In the genomic region with DNA sequence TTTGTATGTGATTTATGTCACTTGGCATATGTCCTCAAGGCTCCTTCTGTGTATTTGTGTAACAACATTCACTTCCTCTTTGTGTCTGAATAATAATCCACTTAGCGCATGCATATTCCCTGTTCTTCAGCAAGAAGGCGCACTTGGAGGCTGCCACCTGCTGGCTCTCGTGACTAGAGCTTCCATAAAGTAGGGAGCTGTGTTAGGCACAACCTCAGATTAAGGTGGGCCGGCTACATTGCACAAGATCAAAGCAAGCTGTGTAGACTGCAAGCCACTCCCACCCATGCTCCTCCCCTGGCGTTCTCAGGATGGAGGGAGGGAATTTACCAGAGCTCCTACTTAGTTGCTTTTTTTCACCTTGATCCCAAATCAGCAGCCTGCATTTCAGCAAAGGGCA, we compare ENCODE assay signal across 7 mouse cellular contexts. TPM values are rescaled to one million over a fixed set of nuclear protein-coding genes. Genes with fewer than 3 reads are reported as not detected.
DNase-seq lines count a peak whose midpoint lies in the region; ATAC-seq and TF ChIP-seq lines count a peak whose summit lies in the region.

No protein-coding gene starts in this region.

- TF ChIP-seq CTCF in bone marrow macrophage, adult 2 months (IDR thresholded peaks at IDR 0.05; ENCODE audit: low read depth, low read length): peak; percentile 35; the same call in 1 of the 2 replicates

- peaks cover 16% of the 10 kb centered on the region for H3K4me1 ChIP-seq in bone marrow macrophage, adult 2 months (ENCODE audit: control insufficient read depth, insufficient read depth, low read length)

- peak overlapping the region; percentile 24; the same call in 1 of the 2 replicates for H3K4me3 ChIP-seq in bone marrow macrophage, adult 2 months (ENCODE audit: insufficient read depth, low read length)

- peak; percentile 74 to 86 for ATAC-seq in hematopoietic stem cell, adult 5-6 weeks (replicated peaks in 1 of 2; ENCODE audit: insufficient read depth in 1 of 2, low FRiP score in 2 of 2, low TSS enrichment in 1 of 2, low read depth in 1 of 2, poor library complexity in 2 of 2, severe bottlenecking in 2 of 2)

- no peak for TF ChIP-seq POLR2A in bone marrow macrophage, adult 2 months (IDR thresholded peaks at IDR 0.05; ENCODE audit: borderline replicate concordance, low read depth, low read length)

- DNase-seq in urinary bladder, postnatal 25 days (ENCODE audit: low spot score): peak; percentile 33
- DNase-seq in urinary bladder, postnatal 10 days (ENCODE audit: low spot score): no peak
- peak; percentile 23 to 40 for DNase-seq in layer of hippocampus, adult 8-10 months (ENCODE audit: low spot score in 2 of 2)
- peak; percentile 83 for DNase-seq in lung, postnatal 36 days
- DNase-seq in right cerebral cortex, postnatal 14 days: peak; percentile 55

- H3K27ac ChIP-seq in bone marrow macrophage, adult 2 months (ENCODE audit: insufficient read depth, low read depth, low read length): peak overlapping the region; percentile 22; the same call in 1 of the 2 replicates

RNA-seq across cellular contexts. Expression of a gene that starts 21.6 kb away (rescaled TPM):
- polyA plus RNA-seq in bone marrow macrophage, adult 2 months (2012; ENCODE audit: insufficient read depth, insufficient read length, missing spikeins): 45.7 and 49.7 TPM in 2 replicates
- total RNA-seq in hematopoietic stem cell, adult 5-6 weeks (2017): 101 and 119 TPM in 2 replicates
- 100 to 1,000 TPM; 125 to 137 (median 130) TPM for total RNA-seq in layer of hippocampus, adult 8-10 months (2022)

RNA-seq across cellular contexts. Expression of a gene that starts 23.5 kb away (rescaled TPM):
- polyA plus RNA-seq in bone marrow macrophage, adult 2 months (2012; ENCODE audit: insufficient read depth, insufficient read length, missing spikeins): 5.1 and 8.7 TPM in 2 replicates
- total RNA-seq in hematopoietic stem cell, adult 5-6 weeks (2017): 24.8 and 52.7 TPM in 2 replicates
- total RNA-seq in layer of hippocampus, adult 8-10 months (2022): 10 to 100 TPM; 30.2 to 38.7 (median 34.5) TPM

RNA-seq across cellular contexts. Expression of a gene that starts 43.8 kb away (rescaled TPM):
- polyA plus RNA-seq in bone marrow macrophage, adult 2 months (2012; ENCODE audit: insufficient read depth, insufficient read length, missing spikeins): 18.2 and 23.9 TPM in 2 replicates
- total RNA-seq in hematopoietic stem cell, adult 5-6 weeks (2017): 5.8 and 9.1 TPM in 2 replicates
- total RNA-seq in layer of hippocampus, adult 8-10 months (2022): 1 to 10 TPM; 4.7 to 7.6 (median 6.2) TPM
